Mouse (Mus musculus) ES-E14 (cell line): Measurements from ENCODE around the gene Efna2.

ENCODE experiments used
- CHD2 ChIP-seq: IDR thresholded peaks from 2 replicates; pipeline ENCODE4 v1.6.1; 2014; ENCODE audit warnings: mild to moderate bottlenecking, low read depth, low read length, inconsistent platforms
- HCFC1 ChIP-seq: IDR thresholded peaks from 2 replicates; pipeline ENCODE4 v1.6.1; 2012; ENCODE audit warnings: low read length, inconsistent platforms, borderline replicate concordance; ENCODE audit not compliant: insufficient read depth
- MAFK ChIP-seq: IDR thresholded peaks from 2 replicates; pipeline ENCODE4 v1.6.1; 2014; ENCODE audit warnings: mild to moderate bottlenecking, low read depth, low read length, inconsistent platforms; ENCODE audit not compliant: insufficient read depth
- ZC3H11A ChIP-seq: IDR thresholded peaks from 2 replicates; pipeline ENCODE4 v1.6.1; 2012; ENCODE audit warnings: low read depth, mild to moderate bottlenecking, inconsistent platforms, low read length, borderline replicate concordance

DNA sequence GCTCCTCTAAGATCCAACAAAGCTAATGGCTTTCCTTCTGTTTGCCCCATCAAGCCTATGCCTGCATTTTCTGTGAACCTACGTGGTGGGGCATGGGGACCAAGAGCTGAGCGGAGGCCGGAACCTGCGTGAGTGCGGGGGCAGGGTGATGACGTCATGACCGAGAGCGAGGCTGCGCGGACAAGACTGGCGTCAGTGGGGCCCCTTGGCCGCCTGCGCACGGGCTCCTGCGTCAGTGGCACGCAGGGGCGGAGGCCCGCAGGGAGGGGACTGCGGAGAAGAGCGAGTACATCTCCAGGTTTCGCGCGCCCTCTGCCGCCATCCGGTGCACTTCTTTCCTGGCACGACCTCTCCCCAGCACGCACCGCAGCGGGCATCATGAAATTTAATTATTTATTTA lies 38.0 kb upstream of the Efna2 start:
- TF ChIP-seq CHD2 (no peak), ZC3H11A (no peak), HCFC1 (peak; percentile 77), MAFK (no peak)
